Mouse (Mus musculus): ENCODE measurements around the gene Rab25.

Rab25 gene

GRCm38 (mm10) chr3:88503881-88504746 is 44.0 kb downstream of the Rab25 start:
- DNase-seq (ENCODE audit: low spot score in 2 of 2), result no peak

- peak in 1 of 2 experiments; percentile 33 for DNase-seq (ENCODE audit: low spot score in 2 of 2)
These were observed 44.6 kb downstream of the Rab25 start for GRCm38 (mm10) chr3:88503505-88503863.

- DNase-seq (ENCODE audit: low spot score in 2 of 2), result peak; percentile 89 to 91
These were observed 45.2 kb downstream of the Rab25 start for GRCm38 (mm10) chr3:88502641-88503504.

DNA sequence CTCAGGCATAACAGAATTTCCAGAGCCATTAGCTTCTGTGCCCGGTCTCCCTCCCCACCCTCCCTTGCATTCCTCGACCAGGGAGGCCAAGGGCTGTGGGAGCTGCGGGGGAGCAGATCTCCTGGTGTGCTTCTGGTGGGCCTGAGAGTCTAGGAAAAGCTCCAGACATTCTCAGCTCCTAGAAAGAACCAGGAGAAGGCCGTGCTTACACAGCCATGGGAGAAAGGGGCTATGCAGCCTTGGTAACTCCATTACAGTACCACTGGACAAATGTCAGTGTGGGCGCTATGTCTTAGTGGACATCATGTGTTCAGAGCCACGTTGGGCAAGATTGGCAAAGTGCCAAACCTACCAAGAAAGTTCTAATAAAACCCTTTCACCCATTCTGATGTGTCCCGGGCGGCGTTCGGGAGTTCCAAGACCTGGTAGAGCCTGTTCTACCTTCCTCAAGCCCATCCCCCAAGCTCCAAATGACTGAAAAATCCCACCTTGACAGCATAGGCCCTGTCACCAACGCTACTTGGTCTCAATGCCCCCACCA is 46.0 kb downstream of the Rab25 start:
- DNase-seq (ENCODE audit: low spot score in 2 of 2), result no peak

GRCm38 (mm10) chr3:88501366-88502030 is 46.6 kb downstream of the Rab25 start:
- no peak for DNase-seq (ENCODE audit: low spot score in 2 of 2)

GRCm38 (mm10) chr3:88500655-88501365 is 47.3 kb downstream of the Rab25 start:
- no peak for DNase-seq (ENCODE audit: low spot score in 2 of 2)

- no peak for DNase-seq (ENCODE audit: low spot score in 2 of 2)
These were observed 48.0 kb downstream of the Rab25 start for GRCm38 (mm10) chr3:88500087-88500486.

GRCm38 (mm10) chr3:88499580-88499979 is 48.5 kb downstream of the Rab25 start:
- DNase-seq (ENCODE audit: low spot score in 2 of 2), result no peak

DNA sequence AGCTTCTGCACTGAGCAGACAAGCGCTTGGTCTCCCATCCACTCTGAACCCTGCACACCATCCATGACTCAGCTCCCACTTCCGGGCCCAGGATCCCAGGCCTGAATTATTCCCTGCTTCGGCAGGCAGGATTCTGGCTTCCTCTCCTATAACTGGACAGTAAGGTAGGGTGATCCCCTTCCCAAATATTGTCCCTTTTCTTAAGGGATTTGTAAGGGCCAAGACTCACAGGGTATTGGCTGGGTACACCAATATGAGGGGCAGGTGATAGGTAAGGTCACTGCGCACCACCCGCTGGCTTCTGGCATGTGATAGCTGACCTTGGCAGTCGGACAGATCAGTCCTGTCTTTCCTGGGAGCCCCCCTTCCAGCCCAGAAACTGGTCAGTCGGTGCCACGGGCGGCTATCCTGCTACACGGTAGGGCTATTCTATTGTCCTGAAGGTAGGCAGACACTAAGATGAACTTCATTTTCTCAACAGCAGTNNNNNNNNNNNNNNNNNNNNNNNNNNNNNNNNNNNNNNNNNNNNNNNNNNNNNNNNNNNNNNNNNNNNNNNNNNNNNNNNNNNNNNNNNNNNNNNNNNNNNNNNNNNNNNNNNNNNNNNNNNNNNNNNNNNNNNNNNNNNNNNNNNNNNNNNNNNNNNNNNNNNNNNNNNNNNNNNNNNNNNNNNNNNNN is 52.2 kb downstream of the Rab25 start:
- DNase-seq (ENCODE audit: low spot score in 2 of 2), result no peak

DNA sequence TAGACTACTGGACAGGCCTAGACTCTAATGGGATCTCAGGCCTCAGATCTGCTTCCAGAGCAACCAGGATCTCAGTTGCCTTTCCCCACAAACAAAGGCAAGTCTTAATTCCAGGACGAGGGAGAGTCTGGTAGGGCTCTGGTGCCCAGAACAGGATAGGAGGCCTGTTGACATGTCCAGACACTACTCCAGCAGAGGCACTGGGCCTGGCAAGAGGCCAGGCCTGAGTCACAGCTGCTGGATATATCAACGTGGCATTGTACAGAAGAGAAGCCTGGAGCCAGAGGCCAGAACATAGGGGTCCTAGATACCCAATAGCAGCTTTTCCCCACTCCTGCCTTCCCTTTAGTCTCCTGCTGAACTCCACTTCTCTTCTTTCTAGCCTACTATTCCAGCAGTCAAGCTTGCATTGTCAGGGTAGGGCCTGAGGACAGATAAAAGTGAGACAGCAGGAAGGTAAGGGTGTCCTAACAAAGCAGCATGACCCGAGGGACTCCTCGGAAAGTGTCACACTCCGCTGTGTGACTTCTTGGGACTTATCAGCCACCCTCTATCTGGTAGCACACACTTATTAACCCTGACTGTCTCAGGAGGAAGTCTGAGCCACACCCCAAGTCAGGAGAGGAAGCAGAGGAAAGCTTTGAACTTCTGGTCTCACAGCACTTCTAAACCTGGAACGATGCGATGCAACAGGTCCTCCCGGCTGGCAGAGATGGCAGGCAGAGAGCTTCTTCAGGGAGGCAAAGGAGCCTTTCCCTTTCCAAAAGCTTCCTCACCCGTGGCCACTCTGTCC is 53.1 kb downstream of the Rab25 start:
- no peak for DNase-seq (ENCODE audit: low spot score in 2 of 2)

DNA sequence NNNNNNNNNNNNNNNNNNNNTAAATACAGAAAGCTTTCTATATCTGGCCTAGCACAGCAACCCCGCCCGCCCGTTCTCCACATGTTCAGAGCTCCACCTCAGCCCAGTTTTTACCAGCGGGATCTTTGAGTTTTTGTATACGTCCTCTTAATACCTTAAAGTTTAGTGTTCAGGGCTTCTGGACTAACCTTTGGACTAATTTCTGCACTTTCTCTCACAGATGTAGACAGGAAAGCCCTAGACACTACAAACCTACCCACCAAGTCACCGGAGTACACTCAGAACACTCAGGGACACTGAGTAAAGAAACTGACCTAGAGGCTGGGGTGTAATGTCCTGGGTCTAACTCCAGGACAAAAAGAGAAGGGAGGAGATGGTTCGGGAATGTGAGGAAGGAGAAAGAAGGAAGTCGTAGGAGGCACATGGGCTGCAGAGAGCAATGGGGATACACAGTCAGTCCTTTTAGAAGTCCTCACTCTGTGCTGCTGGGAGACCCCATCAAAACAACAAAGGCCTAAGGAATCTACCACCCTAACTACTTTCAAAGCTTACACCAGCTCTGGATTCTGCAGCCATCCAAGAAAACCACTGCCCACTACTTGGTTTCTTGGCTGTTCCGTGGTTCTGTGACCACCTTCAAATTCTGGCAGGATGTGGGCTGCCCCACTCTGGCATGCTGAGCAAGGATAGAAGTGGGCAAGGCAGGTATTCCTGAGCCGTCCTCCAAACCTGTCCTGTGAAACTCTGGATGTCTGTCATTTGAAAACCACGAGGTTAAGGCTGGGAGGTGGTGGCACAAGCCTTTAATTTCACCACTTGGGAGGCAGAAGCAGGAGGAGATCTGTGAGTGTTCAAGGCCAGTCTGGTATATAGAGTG is 54.2 kb downstream of the Rab25 start:
- DNase-seq (ENCODE audit: low spot score in 2 of 2), result no peak

Measured in right cerebral cortex, postnatal 36 days (tissue).